Mouse (Mus musculus) heart, embryonic 10.5 days (tissue): ENCODE measurements at regions not wholly inside any gene's neighbourhood (a gene's known extent, or its start where the extent isn't known, plus 50 kb on each side); places are given as distances from the start of the nearest gene placed in this dataset.

ENCODE experiments used
- DNase-seq: peaks from one replicate; pipeline ENCODE4 v3.0.0-alpha.2; 2017; ENCODE audit warnings: low spot score
- H3K27ac ChIP-seq: fragments of 300-500 bp; sonication (generic); 2 replicates; pipeline ENCODE4 v1.5.1; 2016; ENCODE audit warnings: mild to moderate bottlenecking
- H3K27me3 ChIP-seq: fragments of 300-500 bp; sonication (generic); 2 replicates; pipeline ENCODE4 v1.6.1; 2016; ENCODE audit warnings: mild to moderate bottlenecking; ENCODE audit not compliant: poor library complexity, insufficient read depth, severe bottlenecking
- H3K36me3 ChIP-seq: fragments of 300-500 bp; sonication (generic); 2 replicates; pipeline ENCODE4 v1.6.1; 2016; ENCODE audit warnings: mild to moderate bottlenecking, moderate library complexity
- H3K4me1 ChIP-seq: fragments of 300-500 bp; sonication (generic); 2 replicates; pipeline ENCODE4 v1.6.1; 2016; ENCODE audit warnings: mild to moderate bottlenecking
- H3K4me3 ChIP-seq: fragments of 300-500 bp; sonication (generic); 2 replicates; pipeline ENCODE4 v1.5.1; 2016; ENCODE audit warnings: mild to moderate bottlenecking, moderate library complexity
- H3K9me3 ChIP-seq: fragments of 300-500 bp; sonication (generic); 2 replicates; pipeline ENCODE4 v1.6.1; 2016; ENCODE audit warnings: mild to moderate bottlenecking, moderate library complexity
- WGBS: fragments of 180-500 bp; shearing (Covaris S2); methylation state at CpG from one replicate; pipeline ENCODE4 v1.1.7; 2016; 5-methylcytosine and 5-hydroxymethylcytosine counted together

DNA sequence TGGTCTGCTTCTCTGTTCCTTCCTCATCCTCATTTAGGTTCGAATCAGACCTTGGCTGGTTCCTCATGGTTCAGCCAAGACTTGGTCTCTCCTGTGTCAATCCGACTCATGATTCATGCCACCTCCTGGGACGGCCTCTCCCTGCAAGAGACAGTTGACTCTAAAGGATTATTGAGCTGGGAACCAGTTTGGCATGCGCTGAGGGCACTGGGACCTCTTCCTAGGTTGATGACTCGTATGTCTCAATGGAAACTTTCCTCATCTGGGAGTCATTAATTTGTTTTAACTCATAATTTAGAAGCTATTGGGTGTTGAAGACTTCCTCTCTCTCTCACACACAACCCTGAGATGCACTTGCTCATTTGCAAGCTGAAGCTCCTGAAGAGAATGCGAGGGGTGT lies 254.5 kb downstream of the Cog6 start:
- no peak for DNase-seq
- Histone ChIP-seq H3K9me3 (no peaks in the 10 kb centered on the region), H3K27ac (no peak overlapping the region), H3K27me3 (no peaks in the 10 kb centered on the region), H3K4me1 (peaks cover 8% of the 10 kb centered on the region; the same call in 1 of the 2 replicates), H3K36me3 (no peaks in the 10 kb centered on the region), H3K4me3 (no peak overlapping the region)
- 88% methylated on average over 6 of the region's 6 CpGs for WGBS

DNA sequence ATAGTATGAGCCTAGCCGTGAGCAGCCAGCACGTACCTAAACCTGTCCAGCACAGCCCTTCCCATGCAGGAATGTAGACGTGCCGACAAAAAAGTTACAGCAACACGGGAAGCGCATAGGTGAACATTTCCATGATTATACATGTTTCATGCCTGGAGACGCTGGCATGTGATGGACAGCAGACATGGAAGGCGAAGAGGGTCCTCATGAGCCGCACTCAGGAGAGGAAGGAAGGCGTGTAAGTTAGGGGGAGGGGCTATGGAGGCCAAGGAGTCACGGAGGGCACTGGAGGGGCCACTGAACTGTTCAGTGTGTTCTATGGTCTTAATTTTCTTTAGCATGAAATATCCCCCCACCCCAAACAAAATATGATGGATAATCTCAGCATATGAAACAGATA lies 257.2 kb downstream of the Cog6 start:
- Histone ChIP-seq H3K9me3 (no peaks in the 10 kb centered on the region), H3K4me3 (no peak overlapping the region), H3K27me3 (no peaks in the 10 kb centered on the region), H3K36me3 (no peaks in the 10 kb centered on the region), H3K27ac (no peak overlapping the region), H3K4me1 (peaks cover 5% of the 10 kb centered on the region; the same call in 1 of the 2 replicates)
- 88% methylated on average over 11 of the region's 11 CpGs for WGBS
- peak; percentile 68 for DNase-seq

DNA sequence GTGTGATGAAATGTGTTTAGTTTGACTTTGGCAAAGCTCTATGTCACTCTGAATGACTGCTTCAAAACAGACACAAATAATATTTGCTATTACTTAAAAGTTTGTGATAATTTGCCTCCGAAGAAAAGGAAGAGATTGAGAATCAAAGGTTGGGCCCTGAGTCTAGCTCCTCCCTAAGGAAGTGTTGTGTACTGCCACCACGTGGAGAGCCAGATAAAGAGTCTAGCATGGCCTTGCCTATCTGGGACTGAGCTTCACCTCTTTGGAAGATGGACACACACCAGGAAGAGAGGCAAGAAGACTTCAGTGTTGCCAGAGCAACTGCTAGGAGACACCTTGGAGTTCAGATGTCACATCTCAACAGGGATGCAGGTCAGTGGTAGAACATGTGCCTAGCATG lies 258.5 kb downstream of the Cog6 start:
- 28% methylated on average over 2 of the region's 2 CpGs for WGBS
- H3K27me3 ChIP-seq, result no peaks in the 10 kb centered on the region
- H3K27ac ChIP-seq, result no peak overlapping the region
- peaks cover under 1% of the 10 kb centered on the region; the same call in 1 of the 2 replicates for H3K4me1 ChIP-seq
- no peak overlapping the region for H3K4me3 ChIP-seq
- H3K36me3 ChIP-seq, result no peaks in the 10 kb centered on the region
- DNase-seq, result peak; percentile 25
- no peaks in the 10 kb centered on the region for H3K9me3 ChIP-seq

DNA sequence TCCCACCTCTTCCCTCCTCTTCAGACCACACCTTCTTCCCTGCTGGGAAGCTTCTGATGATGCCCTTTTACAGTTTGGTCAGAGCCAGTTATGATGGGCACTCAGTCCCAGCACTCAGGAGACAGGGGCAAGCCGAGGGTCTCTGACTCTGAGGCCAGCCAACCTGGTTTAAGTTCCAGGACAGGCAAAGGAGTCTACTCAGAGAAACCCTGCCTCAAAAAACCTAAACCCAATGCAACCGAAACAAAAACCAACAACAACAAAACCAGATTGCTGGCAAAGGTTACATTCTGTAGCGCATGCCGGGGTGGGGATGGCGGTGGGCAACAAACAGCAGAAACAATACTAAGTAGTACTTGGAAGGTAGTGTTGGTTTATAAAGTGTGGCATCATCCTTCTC lies 260.2 kb downstream of the Cog6 start:
- H3K27ac ChIP-seq, result no peak overlapping the region
- no peaks in the 10 kb centered on the region for H3K36me3 ChIP-seq
- H3K4me3 ChIP-seq, result no peak overlapping the region
- no peaks in the 10 kb centered on the region for H3K27me3 ChIP-seq
- no peaks in the 10 kb centered on the region for H3K4me1 ChIP-seq
- no peaks in the 10 kb centered on the region for H3K9me3 ChIP-seq
- peak; percentile 30 for DNase-seq
- WGBS, result 87% methylated on average over 5 of the region's 5 CpGs

DNA sequence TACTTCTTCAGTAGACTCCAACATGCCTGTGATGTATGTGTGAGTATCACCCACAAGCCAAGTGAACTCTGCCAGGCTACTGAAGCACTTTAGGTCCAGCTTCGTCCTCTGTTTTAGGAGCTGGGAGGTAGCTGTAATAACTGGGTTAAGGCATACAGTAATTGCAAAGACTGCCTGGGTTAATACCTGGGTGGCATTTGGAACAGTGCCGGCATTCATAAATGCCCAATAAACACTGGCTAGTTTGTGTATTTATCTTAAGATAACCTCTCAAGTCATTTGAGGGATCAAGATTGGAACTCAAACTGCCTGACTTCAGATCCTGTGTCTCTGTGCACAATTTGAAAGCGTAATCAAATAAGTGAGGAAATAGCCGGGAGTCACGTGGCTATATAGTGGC lies 261.0 kb downstream of the Cog6 start:
- no peaks in the 10 kb centered on the region for H3K27me3 ChIP-seq
- H3K4me3 ChIP-seq, result no peak overlapping the region
- DNase-seq, result peak; percentile 52
- no peaks in the 10 kb centered on the region for H3K4me1 ChIP-seq
- no peaks in the 10 kb centered on the region for H3K9me3 ChIP-seq
- H3K27ac ChIP-seq, result no peak overlapping the region
- H3K36me3 ChIP-seq, result no peaks in the 10 kb centered on the region
- WGBS, result 73% methylated on average over 5 of the region's 5 CpGs

DNA sequence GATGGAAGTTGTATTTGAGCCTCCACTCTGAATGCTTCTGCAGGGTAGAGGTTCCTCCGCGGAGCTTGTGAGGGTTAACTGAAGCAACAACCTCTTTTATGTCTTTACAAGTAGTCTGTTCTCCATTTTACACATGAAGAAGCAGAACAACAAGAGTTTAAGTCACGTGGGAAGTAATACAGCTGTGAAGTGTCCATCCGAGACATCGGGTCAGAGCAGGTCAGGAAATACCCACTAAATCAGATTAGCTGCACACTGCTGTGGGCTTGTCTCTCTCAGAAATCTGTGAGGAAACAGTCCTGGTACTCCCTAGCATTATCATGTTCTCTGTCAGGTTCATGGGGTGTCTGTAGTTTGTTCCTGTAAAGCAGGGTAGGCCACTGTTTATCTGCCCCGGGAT lies 262.1 kb downstream of the Cog6 start:
- no peaks in the 10 kb centered on the region for H3K4me1 ChIP-seq
- peak; percentile 25 for DNase-seq
- H3K36me3 ChIP-seq, result no peaks in the 10 kb centered on the region
- no peak overlapping the region for H3K4me3 ChIP-seq
- no peaks in the 10 kb centered on the region for H3K27me3 ChIP-seq
- H3K27ac ChIP-seq, result no peak overlapping the region
- H3K9me3 ChIP-seq, result no peaks in the 10 kb centered on the region
- 76% methylated on average over 6 of the region's 6 CpGs for WGBS

DNA sequence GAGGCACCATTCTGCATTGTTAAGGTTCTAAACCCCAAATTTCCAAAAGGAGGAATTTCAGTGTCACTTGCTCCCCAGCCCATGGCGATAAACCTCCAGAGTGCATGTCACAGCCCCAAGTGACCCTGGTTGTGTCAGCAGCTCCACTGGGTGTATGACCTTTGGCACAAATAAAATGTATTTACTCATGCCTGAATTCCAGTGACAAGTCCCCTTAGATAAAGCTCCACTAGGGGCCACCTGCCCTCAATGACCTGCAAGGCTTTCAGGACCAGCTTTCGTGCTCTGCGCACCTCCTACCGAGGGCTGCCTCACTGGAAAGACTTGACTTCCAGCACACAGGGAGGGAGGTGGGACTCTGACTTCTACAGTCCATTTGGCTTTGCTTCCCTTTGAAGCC lies 262.6 kb downstream of the Cog6 start:
- H3K9me3 ChIP-seq, result no peaks in the 10 kb centered on the region
- H3K4me1 ChIP-seq, result no peaks in the 10 kb centered on the region
- no peak overlapping the region for H3K27ac ChIP-seq
- DNase-seq, result peak; percentile 61
- no peaks in the 10 kb centered on the region for H3K27me3 ChIP-seq
- no peak overlapping the region for H3K4me3 ChIP-seq
- 68% methylated on average over 4 of the region's 4 CpGs for whole genome bisulfite sequencing
- H3K36me3 ChIP-seq, result no peaks in the 10 kb centered on the region

DNA sequence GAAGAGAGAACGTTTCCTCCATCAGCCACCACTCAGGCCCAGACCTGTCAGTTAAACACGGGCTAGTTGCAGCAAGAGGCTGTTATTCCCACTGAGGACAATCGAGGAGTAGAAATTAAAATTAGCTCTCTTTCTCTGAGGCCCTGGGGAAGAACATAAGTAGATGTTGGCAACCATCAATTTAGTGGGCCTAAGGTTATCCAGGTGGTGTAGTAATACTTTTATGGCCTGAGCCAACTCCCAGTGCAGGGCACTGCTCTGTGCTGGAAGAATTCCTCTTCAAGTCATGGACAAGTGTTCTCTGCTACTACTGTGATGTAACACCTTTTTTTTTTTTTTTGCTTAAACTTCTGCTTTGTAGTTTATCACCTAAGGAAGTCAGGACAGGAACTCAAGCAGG lies 270.1 kb downstream of the Cog6 start:
- peak; percentile 57 for DNase-seq
- Histone ChIP-seq H3K27ac (no peak overlapping the region), H3K4me1 (peaks cover 9% of the 10 kb centered on the region), H3K36me3 (no peaks in the 10 kb centered on the region), H3K9me3 (no peaks in the 10 kb centered on the region), H3K27me3 (no peaks in the 10 kb centered on the region), H3K4me3 (no peak overlapping the region)
- WGBS, result 68% methylated on average over 3 of the region's 3 CpGs

DNA sequence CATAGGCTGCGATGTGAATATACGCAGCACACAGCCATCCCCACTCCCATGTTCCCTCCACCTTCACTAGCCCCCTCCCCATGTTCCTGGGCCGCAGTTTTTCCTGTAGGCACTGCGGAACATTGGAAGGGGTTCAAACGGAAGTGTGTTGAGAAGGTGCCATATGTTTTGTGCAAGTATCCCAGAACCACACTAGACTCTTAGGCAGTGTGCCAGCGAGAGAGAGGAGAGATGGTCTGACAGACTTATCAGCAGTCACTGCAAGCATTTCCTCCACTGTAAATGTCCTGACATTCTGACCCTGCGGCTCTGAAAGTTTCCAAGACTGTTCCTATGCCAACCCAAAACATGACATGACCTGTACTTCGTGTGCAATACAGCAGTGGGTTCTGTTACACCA lies 272.7 kb downstream of the Cog6 start:
- WGBS, result 52% methylated on average over 8 of the region's 8 CpGs
- no peaks in the 10 kb centered on the region for H3K27me3 ChIP-seq
- no peaks in the 10 kb centered on the region for H3K9me3 ChIP-seq
- H3K4me1 ChIP-seq, result peaks cover 9% of the 10 kb centered on the region
- no peak overlapping the region for H3K4me3 ChIP-seq
- DNase-seq, result peak; percentile 86
- H3K27ac ChIP-seq, result no peak overlapping the region
- H3K36me3 ChIP-seq, result no peaks in the 10 kb centered on the region

DNA sequence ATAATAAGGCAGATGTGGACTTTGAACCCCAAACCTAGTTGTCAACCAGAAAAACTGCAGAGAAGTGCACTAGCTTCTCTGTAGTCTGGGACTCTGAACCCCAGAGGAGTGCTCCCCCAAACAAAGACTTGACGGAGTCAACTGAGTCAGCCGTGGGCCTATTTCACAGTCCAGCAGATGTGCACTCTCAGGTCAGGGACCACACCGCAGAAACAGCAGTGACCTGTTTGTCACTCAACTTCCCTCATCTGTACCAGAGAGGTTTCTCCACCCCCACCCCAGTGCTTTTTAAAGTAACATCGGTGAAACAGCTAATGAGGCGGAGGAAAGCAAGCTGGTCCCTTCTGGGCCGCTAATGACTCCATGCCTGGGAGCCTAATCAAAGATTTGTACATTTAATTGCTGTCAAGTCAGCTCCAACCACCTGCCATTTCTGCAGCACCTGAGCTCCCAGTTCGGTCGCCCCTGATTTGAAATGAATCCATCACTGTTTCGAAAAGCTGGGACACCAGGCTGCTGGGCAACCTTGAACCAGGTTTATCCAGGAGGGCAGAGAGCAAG lies 276.5 kb downstream of the Cog6 start:
- 74% methylated on average over 9 of the region's 9 CpGs for WGBS
- no peak for DNase-seq
- Histone ChIP-seq H3K4me1 (peaks cover 9% of the 10 kb centered on the region), H3K27ac (no peak overlapping the region), H3K4me3 (no peak overlapping the region), H3K27me3 (no peaks in the 10 kb centered on the region), H3K9me3 (no peaks in the 10 kb centered on the region), H3K36me3 (no peaks in the 10 kb centered on the region)

DNA sequence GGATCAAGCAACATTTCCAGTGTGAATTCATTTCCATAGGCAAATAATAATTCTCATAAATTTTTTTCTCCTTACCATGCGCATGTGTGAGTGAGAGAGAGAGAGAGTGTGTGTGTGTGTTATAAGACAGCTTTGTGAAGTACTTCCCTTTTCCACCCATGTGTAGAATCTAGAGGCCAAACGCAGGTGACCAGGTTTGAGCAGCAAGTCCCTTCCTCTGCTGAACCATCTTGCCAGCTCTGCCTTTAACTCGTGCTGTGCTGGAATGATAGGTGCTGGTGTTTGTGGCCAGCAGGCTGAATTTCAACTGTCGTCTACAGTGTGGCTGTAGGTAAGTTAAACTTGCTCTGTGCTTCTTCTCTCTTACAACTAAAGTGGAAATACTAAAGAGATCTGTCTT lies 277.5 kb downstream of the Cog6 start:
- Histone ChIP-seq H3K9me3 (no peaks in the 10 kb centered on the region), H3K27me3 (no peaks in the 10 kb centered on the region), H3K36me3 (no peaks in the 10 kb centered on the region), H3K4me3 (no peak overlapping the region), H3K4me1 (peaks cover 9% of the 10 kb centered on the region), H3K27ac (no peak overlapping the region)
- DNase-seq, result peak; percentile 51
- 71% methylated on average over 4 of the region's 4 CpGs for WGBS

DNA sequence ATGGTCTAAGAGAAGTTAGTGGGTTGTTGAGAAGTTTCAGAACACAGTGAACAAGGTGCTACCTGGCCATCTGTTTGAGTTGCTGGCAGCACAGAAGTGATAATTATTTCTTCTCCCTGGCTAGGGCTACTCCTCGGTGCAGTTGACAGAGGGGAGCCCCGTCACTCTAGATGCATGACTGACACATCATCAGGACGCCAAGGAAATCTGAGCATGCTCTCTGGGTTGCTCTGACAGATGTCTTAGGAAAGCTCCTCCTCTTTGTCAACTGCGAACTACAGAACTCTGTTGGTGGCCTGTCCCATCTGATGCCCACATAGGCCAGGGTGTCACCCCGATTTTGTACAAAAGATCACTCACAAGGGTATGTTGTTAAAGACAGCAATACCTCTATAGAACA lies 278.7 kb downstream of the Cog6 start:
- H3K9me3 ChIP-seq, result no peaks in the 10 kb centered on the region
- DNase-seq, result no peak
- H3K36me3 ChIP-seq, result no peaks in the 10 kb centered on the region
- no peak overlapping the region for H3K27ac ChIP-seq
- 46% methylated on average over 5 of the region's 5 CpGs for WGBS
- H3K4me1 ChIP-seq, result peaks cover 3% of the 10 kb centered on the region; the same call in 1 of the 2 replicates
- no peaks in the 10 kb centered on the region for H3K27me3 ChIP-seq
- H3K4me3 ChIP-seq, result no peak overlapping the region

DNA sequence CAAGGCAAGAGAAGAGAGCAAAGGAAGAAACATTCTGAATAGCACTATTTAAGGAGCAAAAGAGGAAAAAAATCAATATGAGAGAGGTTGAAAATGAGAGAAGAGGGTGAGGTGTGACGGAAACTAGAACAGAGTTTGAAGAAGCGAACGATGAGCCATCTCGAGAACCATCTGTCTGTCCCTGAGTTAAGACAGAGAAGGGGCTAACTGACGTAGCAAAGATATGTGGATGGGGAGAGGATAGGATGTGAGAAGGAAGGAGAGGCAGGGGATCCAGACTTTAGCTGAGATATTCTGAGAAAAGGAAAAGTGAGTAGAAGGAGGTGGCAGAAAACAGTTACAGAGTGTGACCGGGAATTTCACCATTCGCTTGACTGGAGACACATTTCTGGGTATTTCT lies 281.1 kb downstream of the Cog6 start:
- 86% methylated on average over 7 of the region's 7 CpGs for WGBS
- no peak for DNase-seq
- H3K36me3 ChIP-seq, result no peaks in the 10 kb centered on the region
- no peaks in the 10 kb centered on the region for H3K27me3 ChIP-seq
- H3K4me3 ChIP-seq, result no peak overlapping the region
- H3K27ac ChIP-seq, result no peak overlapping the region
- no peaks in the 10 kb centered on the region for H3K4me1 ChIP-seq
- no peaks in the 10 kb centered on the region for H3K9me3 ChIP-seq

DNA sequence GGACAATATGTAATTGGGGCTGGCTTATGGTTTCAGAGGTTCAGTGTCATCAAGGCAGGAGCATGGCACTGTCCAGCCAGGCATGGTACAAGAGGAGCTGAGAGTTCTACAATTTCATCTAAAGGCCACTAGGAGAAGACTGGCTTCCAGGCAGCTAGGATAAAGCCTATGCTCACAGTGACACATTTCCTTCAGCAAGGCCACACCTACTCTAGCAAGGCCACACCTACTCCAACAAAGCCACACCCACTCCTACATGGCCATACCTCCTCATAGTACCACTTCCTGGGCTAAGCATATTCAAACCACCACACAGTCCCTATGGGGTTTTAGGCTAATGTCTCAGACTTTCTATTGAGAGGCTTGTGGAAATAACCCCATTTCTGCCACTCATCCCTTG lies 285.1 kb downstream of the Cog6 start:
- Histone ChIP-seq H3K27me3 (no peaks in the 10 kb centered on the region), H3K4me1 (peaks cover 16% of the 10 kb centered on the region), H3K9me3 (no peaks in the 10 kb centered on the region), H3K36me3 (no peaks in the 10 kb centered on the region), H3K27ac (no peak overlapping the region), H3K4me3 (no peak overlapping the region)
- DNase-seq, result no peak
